Mouse (Mus musculus): ENCODE results near the gene Med27.

DNA sequence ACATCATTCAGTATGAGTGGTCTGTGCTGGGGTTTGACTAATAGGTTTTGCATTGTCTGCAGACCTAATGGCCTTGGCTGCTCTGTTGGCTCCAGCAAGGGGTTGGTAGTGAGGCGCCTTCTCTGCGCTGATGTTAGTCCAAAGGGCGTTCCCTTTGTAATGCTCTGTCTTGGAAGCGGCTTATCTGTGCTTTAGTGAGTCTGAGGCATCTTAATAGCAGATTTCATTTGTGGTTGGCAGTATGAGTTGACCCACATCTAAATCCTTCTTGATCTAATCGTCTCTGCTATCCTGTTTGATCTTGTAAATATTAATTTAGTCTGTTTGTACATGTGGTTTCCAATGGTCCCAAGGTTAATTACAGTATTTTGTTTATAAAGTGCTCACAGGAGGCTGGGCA lies 25.6 kb downstream of the Med27 start:
- TF ChIP-seq POLR2A (IDR thresholded peaks at IDR 0.05; ENCODE audit: low read depth, low read length) (no peak), CTCF (conservative IDR thresholded peaks at IDR 0.05; ENCODE audit: insufficient read depth, insufficient read length, low read depth, low read length) (no peak)

All from kidney, adult 2 months (tissue).